Mouse (Mus musculus): ENCODE measurements around the gene Slitrk1. TPM values are rescaled to one million over a fixed set of nuclear protein-coding genes. Genes with fewer than 3 reads are reported as not detected.

Gene Slitrk1
- polyA plus RNA-seq, 1 experiment from 2014 or later = 45.1 TPM

GRCm38 (mm10) chr14:108867816-108868215 lies 46.1 kb downstream of the Slitrk1 start:
- Histone ChIP-seq H3K27me3 (replicated peaks) (no peaks in the 10 kb centered on the region), H3K4me3 (replicated peaks) (no peak overlapping the region), H3K27ac (replicated peaks) (no peak overlapping the region), H3K4me2 (no peak overlapping the region), H3K4me1 (no peaks in the 10 kb centered on the region), H3K36me3 (no peaks in the 10 kb centered on the region), H3K9ac (replicated peaks) (no peak overlapping the region), H3K9me3 (replicated peaks) (no peaks in the 10 kb centered on the region)
- no peak for ATAC-seq (ENCODE audit: low FRiP score)

- H3K9ac ChIP-seq (replicated peaks) = no peak overlapping the region
- H3K27me3 ChIP-seq (replicated peaks) = no peaks in the 10 kb centered on the region
- H3K36me3 ChIP-seq = no peaks in the 10 kb centered on the region
- H3K27ac ChIP-seq (replicated peaks) = no peak overlapping the region
- H3K9me3 ChIP-seq (replicated peaks) = no peaks in the 10 kb centered on the region
- no peak overlapping the region for H3K4me2 ChIP-seq
- no peaks in the 10 kb centered on the region for H3K4me1 ChIP-seq
- H3K4me3 ChIP-seq (replicated peaks) = no peak overlapping the region
- no peak for ATAC-seq (ENCODE audit: low FRiP score)
Measured at GRCm38 (mm10) chr14:108864631-108865030, 49.3 kb downstream of the Slitrk1 start.

GRCm38 (mm10) chr14:108859310-108859709 lies 54.6 kb downstream of the Slitrk1 start:
- no peak overlapping the region for H3K4me2 ChIP-seq
- ATAC-seq (ENCODE audit: low FRiP score) = 0 out of 2 replicates have a peak, but pooled peaks have one; percentile 59
- no peak overlapping the region for H3K27ac ChIP-seq (replicated peaks)

More at GRCm38 (mm10) chr14:108859310-108859709, 54.6 kb downstream of the Slitrk1 start:
- Histone ChIP-seq H3K9ac (replicated peaks) (no peak overlapping the region), H3K27me3 (replicated peaks) (no peaks in the 10 kb centered on the region), H3K4me1 (no peaks in the 10 kb centered on the region), H3K36me3 (no peaks in the 10 kb centered on the region), H3K9me3 (replicated peaks) (no peaks in the 10 kb centered on the region), H3K4me3 (replicated peaks) (no peak overlapping the region)
- WGBS = 80% methylated on average over 1 of the region's 1 CpGs

All from neural tube, embryonic 15.5 days (tissue).